Mouse (Mus musculus) layer of hippocampus, adult 9-10 months (tissue): ENCODE data around the gene Gpr176.
A peak's percentile ranks its signal among the peaks of the same experiment; 100 is the strongest.

Experiments used
- DNase-seq: peaks from one replicate; pipeline ENCODE4 v3.0.0; 2022; ENCODE audit warnings: low spot score

Gpr176 gene

DNA sequence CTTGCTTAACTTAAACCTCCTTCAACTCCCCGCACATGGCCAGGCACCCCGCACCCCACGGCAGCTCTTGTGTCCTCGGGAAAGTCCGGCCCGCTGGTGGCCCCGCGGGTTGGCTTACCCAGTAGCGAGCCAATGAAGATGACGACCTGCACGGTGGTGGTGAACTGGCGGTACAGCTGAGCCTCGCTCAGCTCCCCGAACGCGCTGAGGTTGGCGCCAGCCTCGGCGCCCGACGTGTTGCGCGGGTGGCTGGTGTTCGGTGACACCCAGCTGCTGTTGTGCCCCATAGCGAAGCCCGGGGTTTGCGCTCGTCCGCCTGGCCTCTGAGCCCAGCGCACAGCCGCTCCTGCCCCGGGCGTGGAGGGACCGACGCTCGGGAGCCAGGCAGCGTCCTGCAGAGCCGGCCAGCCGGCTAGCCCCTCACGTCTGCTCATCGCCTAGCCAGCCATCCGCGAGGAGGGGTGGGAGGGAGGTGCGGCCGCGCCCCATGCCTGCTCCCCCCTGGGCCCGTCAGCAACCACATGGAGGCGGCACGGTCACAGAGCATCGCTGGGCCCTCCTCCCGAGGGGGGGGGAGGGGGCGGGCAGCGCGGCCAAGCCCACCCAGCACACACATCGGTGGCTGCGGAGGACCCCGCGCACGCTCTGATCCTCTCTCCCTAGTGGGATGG, at the start of gene Gpr176:
TSS of gene Gpr176 (minus strand) at position 519 of the 671 bp plus-strand sequence.
- no peak for DNase-seq

DNA sequence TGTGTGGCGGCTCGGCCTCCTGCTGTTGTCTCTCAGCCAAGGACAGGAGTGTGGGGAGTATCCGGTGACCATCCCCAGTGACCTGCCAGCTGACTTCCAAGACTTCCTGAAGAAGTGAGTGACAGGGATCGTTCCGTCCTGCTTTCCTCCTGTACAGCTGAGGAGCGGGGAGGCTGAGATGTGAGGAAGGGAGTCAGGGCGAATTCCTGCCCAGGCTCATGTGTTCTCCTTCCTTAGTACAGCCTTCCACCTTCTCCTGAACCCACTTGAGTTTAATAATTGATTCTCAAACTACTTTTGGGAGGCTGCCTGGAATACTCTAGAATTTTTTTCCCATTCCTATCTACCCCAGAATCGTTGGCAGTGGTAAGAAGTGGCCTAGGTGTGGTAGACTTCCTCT, 49.2 kb upstream of the Gpr176 start:
- DNase-seq: no peak

DNA sequence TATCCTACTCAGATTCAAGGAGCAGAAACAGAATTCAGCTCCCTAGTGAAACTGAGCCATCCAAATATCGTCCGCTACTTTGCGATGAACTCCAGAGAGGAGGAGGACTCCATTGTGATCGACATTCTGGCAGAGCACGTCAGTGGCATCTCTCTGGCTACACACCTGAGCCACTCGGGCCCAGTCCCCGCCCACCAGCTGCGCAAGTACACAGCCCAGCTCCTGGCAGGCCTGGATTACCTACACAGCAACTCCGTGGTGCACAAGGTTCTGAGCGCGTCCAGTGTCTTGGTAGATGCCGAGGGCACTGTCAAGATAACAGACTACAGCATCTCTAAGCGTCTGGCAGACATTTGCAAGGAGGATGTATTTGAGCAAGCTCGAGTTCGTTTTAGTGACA, 48.7 kb upstream of the Gpr176 start:
- no peak for DNase-seq

DNA sequence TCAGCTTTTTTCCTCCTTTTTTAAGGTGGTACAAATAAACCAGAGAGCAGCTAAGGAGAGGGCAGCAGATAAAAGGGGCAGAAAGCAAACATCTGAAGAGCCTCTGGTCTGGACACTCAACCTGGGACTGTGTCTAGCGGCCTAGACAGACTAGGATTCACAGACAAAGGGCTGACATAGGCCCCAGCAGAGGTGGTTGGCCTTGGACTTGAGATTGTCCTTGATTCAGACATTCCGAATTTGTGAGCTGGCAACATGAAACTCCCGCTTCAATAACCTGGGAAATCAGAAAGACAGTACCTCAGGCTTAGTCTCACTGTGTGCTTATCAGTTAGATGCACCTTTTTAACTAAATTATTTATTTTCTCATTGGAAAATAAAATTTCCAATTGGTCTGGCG, 44.9 kb upstream of the Gpr176 start:
- no peak for DNase-seq

DNA sequence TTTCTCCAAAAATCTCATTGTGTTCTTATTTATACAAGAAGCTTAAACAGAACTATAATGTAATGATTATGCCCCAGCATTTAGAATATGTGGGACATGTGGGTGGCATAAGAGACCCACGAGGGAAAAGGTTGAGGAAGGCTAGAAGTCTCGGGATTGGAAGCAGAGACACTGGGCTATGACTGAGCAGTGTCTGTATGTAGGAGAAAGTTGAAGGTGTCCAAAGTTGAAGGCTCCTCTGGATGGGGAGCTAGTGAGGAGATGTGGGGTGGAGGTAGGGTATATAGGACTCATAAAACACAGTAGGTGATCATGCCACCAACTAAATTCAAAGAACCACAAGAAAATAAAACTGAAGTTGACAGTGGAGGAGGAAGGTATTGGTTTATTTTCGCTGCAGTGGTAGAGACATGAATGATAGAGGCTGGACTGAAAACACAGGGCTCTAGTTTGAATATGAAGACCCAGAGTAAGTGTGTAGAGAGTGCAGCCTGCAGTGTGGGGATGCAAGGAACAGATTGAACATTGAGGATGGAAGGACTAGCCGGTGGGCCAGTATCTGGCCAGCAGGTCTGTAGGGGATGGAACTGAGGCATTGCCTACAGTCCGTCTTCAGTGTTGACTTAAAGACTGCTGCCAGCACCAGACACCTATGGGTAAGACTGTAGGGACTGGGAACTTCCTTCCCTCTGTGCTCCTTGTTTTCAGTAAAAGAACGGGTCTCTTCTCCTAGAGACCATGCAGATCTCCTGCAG, 42.6 kb upstream of the Gpr176 start:
- no peak for DNase-seq

DNA sequence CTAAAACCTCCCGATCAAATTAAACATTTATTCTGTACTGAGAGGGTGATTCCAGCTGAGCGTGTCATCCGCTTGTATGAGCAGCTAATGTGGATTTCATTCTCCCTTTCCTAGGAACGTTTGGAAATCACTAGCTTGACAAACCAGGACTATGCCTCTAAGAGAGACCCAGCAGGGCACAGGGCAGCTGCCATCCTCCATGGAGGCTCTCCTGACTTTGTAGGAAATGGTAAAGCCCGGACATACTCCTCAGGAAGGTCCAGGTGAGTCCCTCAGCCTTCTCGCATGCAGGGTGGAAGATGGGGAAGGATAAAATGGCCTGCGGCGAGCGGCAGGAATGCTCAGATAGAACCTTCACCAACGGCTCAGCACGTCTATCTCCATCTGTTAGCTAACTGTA, 39.6 kb upstream of the Gpr176 start:
- no peak for DNase-seq

DNA sequence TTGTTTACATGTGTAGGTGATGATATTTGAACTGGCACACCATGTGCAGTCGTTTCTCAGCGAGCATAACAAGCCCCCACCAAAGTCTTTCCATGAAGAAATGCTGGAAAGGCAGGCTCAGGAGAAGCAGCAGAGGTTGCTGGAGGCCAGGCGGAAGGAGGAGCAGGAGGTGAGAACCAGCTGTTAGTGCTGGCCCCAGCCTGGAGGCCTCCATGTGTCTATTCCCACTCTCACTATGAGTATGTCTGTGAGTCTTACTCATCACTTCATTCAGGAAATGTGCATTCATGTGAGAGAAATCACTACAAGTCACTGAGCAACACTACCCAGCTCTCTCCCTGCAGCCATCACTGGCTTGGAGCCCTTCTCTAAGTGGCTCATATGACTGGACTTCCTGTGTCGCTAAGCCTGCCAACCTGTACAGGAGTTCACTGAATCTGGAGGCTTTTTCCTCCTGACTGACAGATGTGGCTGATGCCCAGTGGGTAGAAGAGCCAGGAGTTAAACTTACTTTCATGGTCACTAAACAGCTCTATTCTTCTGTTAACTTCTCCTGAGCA, 35.2 kb upstream of the Gpr176 start:
- no peak for DNase-seq

DNA sequence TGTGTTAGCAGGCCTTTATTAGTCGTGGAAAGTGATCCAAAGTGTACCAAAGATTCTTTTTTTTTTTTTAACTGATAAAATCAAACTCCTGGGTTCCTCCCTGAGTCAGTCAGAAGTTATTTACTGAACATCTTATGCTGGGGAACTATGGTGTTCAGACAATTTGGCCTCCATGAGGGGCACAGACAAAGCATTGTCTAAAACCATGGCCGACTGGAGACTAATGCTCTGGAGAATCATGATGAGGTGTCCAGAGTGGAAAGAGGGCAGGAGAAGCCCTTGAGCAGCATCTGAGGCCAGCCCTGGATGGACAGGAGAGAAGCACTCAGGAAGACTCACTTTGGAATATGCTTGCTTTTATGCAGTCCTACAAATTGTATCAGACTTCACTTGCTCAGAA, 33.6 kb upstream of the Gpr176 start:
- no peak for DNase-seq

DNA sequence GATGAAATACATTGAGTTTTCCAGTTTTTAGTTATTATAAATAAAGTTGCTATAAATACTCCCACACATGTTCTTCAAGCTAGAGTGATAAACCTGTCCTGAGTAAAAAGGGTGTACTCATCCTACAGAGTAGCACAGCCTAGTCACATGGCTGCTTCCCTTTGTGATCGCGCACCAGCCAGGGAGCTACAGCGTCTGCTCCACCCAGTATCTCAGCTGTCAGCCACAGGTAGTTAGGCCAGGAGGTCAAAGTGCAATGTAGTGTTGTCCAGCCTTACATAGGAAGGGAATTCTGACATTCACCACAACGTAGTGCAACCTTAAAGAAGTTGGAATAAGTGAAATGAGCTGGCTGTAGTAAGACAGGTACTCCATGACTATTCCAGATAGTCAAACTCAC, 32.3 kb upstream of the Gpr176 start:
- no peak for DNase-seq

DNA sequence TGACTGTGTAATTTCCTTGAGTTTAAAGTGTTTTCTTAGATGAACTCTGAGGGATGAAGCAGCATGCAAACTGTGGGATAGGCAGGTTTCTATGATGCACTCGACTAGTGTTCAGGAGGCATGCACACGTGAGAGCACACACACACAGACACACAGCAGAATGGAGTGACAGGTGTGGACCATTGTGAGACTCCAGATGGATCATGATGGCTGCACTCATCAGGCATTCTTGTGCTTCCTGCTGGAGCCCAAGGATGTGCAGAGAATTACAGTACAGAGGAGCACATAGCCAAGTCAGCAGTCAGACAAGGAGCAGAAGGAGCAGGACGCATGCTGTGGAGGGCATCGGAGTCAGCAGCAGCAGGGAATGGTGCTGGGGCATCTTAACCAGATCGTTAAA, 31.1 kb upstream of the Gpr176 start:
- DNase-seq: no peak

DNA sequence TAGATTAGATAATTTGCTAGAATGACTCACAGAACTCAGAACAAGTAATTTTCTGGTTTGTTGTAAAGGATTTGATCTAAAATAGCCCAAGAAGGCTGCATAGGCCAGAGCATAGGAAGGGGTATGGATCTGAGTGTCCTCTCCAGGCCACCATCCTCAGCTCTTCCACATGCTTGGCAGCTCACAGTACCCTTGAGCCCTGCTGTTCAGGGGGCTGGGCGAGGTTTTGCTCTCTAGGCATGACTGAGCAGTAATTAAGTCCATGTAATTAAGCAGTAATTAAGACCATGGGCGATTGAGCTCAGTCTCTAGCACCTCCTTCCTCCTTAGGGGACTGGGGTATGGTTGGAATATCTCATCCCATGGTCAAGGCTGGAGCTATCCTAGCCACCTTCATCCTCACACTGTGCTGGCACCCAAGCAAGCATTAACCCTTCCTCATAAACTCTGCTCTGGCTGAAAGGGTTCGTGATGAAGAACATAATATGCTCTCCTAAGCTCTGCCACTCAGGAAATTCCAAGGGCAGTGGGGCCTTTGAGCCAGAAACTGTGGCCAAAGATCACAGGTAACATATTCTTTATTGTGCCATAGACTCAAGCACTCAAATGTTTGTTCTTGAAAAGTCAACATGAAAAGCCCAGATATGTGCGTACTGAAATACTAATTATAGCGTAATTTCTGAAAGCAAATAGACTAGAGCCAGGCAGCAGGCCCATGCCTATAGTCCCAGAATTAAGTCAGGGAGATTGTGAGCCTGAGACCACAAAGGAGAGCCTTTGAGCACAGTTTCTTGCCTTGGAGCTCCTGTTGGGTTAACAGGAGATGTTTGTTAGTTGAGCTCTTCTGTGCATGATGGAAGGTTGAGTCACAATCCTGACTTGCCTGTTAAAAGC, 28.9 kb upstream of the Gpr176 start:
- no peak for DNase-seq

DNA sequence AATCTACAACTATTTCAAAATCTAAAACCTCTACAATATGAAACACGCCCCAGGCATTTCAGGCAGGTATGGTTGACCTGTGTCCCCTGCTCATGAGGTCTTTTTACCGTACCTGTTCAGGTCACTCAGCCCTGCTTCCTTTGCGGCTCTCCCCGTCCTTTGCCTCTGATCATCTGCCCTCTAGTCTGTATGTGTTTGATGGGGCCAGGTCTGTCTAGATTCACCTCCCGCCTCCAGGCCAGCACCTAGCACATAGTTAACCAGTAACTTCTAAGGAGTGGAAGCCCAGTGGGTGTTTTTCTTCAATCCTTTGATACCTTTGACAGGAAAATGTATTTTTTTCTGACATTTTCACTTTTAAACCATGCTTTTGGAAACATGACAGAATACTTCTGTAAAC, 26.5 kb upstream of the Gpr176 start:
- DNase-seq: no peak

DNA sequence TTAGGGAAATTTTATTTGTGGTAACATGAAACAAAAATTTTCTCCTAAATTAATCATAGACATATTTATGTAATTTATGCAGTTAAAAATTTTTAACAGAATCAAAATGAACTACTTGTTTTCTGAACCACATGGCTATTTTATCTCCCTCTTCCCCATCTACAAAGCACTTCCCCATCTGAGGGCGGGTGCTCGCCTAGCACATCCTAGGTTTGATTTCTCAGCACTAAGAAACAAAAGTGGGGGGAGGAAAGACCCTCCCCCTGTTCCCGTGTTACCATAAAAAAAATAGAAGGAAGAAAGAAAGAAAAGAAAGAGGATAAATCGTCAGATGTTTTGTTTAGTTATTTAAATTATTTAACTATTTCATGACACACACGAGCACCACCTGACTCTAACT, 18.0 kb upstream of the Gpr176 start:
- no peak for DNase-seq

DNA sequence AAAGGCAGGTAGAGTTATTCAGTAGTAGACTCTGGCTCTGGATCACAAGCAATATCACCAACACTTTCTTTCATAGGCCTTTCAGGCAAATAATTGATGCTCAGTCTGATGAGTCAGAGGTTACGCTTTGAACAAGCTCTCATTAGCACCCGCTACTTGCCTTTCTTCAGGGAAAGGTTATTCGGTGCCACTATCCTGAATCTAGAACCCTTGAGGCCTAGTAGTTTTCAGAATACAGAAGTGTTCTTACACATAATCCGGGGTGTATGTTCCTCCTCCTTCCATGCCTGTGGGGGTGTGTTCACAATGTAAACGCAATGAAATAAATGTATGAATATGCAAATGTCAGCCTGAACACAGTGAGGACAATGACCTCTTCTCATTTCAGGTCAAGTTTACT, 16.9 kb upstream of the Gpr176 start:
- DNase-seq: no peak

DNA sequence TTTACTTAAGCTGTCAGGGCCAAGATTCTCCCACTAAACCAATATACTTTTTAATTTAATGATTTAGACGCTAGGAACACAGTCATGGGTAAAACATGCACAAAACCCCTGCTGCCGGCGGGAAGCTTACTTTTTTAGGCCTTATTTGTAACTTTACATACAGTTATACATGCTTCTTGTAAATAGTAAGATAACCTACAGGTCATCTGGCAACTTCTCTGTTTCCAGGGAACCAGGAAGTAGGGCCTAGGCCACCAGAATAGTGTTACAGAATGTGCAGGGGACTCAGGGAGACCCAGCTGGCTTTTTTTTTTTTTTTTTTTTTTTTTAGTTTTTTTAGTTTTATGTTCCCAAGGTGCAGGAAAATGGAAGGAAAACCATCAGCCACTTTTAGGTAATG, 16.4 kb upstream of the Gpr176 start:
- no peak for DNase-seq

DNA sequence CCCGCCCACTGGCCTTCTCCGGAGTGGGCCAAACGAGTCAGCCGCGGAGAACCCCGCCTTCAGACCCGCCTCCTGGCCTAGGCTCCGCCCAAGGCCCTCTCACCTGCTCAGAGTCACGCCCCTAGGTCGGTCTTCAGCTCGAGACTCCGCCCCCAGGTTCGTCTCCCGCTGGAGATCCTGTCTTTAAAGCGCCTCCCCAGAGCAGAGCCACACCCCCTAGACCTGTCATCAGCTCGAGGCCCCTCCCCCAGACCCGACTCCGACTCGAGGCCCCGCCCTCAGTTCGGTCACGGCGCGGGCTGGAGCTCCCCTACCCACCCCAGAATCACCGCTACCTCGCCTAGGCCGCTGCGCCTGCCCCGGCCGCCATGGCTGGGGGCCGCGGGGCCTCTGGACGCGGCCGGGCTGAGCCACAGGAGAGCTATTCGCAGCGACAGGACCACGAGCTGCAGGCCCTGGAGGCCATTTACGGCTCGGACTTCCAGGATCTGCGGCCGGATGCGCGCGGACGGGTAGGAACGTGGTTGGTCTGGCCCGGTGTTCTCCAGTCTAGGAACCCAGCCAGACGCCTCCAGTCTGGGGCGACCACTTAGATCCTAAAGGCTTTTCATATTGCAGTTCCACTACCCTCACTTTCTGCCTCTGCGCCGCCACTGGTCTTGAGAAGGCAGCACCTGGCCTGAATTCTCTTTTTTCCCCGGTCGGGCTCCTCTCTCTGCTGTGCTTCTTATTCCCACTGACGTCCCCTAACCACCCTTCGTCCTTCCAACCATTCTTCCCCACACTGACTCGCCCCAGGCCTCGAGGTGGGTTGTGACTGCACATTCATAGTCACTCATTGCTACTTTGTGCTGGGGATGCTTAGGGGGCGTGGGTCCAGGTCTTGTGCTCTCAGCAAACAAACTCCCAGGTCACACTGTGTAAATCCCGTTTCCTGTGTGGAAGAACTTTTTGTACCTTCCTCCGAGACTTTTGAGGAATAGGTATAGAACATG, 15.4 kb upstream of the Gpr176 start, which contains the start of gene Eif2ak4:
TSS of gene Eif2ak4 (plus strand) at position 278 of the 995 bp plus-strand sequence.
- DNase-seq: peak; percentile 96

DNA sequence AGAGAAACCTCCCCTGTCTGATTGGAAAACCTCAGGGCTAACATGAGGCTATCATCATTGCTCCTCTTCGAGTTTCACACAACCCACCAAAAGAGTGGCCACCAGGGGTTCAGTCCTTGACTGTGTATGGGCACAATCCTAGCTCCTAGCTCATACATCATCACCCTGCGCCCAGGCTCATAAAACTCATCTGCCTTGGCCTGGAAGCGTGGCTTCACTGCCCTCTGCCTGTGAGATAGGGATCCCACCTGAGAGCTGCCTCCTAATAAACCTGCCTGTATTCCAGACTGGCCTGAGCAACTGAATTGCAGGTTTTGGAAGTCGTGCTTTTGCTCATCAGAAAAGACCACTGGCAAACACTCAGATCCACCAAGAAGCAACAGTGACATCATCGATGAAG, 10.2 kb upstream of the Gpr176 start:
- DNase-seq: no peak

DNA sequence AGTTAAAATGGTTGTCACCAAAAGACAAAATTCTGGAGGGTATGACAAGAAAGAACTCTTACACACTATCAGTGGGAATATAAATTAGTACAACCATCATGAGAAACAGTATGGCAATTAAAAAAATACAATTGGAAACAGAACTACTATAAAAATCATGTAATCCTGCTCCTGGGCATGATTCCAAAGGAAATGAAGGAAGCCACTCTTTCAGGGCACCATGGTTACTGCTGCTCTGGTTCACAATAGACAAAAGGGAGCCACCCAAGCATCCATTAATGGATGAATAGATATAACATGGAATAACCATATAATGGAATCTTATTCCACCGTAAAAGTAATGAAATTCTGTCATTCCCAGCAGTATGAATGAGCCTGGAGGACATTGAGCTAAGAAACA, 6.5 kb upstream of the Gpr176 start:
- no peak for DNase-seq

DNA sequence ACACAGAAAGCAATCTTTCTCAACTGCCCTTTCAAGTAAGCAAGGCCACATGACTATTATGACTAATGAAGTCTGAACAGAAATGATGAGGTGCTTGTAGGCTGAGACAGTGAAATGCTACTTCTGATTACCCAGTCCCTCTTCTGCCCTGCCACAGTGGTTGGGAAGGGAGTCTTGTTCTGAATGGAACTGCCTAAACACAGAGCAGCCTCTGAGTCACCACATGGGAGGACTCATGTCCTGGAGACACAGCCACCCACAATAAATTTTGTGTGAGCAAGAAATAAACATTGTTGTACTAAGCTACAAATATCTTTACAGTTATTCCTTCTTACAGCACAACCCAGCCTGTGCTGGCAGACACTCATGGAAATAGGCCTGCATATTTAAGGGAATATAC, 2.7 kb upstream of the Gpr176 start:
- no peak for DNase-seq

DNA sequence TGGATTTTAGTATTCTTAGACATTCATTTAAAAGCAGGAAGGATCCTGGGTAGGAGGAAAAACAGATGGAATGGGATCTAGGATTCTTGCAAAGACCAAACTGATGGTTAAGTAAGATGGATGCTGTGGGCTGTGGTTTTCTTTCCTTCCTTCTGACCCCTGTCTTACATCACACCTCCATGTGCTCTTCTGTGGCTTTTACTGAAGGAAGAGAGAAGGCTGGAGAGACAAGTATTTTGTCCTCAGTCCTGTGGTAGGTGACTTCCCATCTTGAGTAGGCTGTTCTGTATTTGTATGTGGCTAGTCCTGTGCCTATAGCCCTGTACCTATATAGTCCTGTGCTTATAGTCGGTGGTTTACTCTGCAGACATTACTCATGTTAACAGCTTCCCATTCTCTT, 2.3 kb upstream of the Gpr176 start:
- DNase-seq: no peak

DNA sequence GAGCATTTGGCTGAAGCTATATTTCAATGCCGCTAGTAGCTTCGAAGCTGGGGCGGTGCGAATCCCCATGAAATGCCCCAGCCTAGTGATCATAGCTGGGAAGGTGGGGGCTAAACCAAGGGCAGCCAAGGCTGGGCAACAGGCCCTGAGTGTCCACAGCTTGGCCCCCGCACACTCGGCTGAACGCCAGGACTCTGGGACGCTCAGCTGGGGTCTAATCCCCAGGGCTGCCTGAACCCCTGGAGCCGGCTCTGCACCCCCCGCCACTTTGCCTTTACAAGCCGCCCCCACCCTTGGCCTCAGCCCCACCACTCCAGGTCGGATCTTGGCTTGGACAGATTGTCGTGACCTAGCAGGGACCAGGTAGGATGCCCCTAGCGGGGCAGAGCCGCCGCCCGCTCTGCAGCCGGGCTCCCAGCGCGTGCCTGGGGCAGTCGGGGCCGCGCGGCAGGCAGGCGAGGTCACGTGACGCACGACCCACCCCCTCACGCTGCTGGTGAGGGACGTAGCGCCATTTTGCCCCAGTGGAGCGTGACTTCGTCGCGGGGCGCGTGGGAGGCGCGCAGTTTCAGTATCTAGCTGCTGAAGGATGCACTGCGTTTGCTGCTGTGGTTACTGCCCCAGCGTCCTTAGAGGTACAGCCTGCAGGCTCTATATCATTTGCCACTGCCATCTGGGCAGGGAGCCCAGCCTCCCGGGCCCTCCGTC, 507 bp upstream of the Gpr176 start:
- peak; percentile 54 for DNase-seq
